Mouse (Mus musculus) hindbrain, embryonic 11.5 days (tissue): Measurements from ENCODE around the gene Ccna1. TPM values are rescaled to one million over a fixed set of nuclear protein-coding genes. Genes with fewer than 3 reads are reported as not detected.

Experiments used
- ATAC-seq: fragments of 200-750 bp; cut with Nextera tagmentation; 2 replicates; pipeline ENCODE4 v1.8.0; 2017; ENCODE audit warnings: mild to moderate bottlenecking, moderate TSS enrichment, moderate library complexity; ENCODE audit not compliant: low FRiP score
- DNase-seq: peaks from one replicate; pipeline ENCODE4 v3.0.0-alpha.2; 2015; ENCODE audit warnings: low spot score
- H3K27ac ChIP-seq: fragments of 300-500 bp; sonication (generic); 2 replicates; pipeline ENCODE4 v1.5.1; 2014; ENCODE audit warnings: mild to moderate bottlenecking, low read depth, low read length
- H3K27me3 ChIP-seq: fragments of 300-500 bp; sonication (generic); 2 replicates; pipeline ENCODE4 v1.6.1; 2014; ENCODE audit warnings: mild to moderate bottlenecking, low read length, moderate library complexity, mixed read lengths; ENCODE audit not compliant: control insufficient read depth, insufficient read depth
- H3K36me3 ChIP-seq: fragments of 300-500 bp; sonication (generic); 2 replicates; pipeline ENCODE4 v1.6.1; 2014; ENCODE audit warnings: mild to moderate bottlenecking, low read length, moderate library complexity, mixed read lengths; ENCODE audit not compliant: control insufficient read depth, insufficient read depth
- H3K4me1 ChIP-seq: fragments of 300-500 bp; sonication (generic); replicated peaks from 2 replicates; pipeline ENCODE4 v1.6.1; 2014; ENCODE audit warnings: low read length, mixed read lengths; ENCODE audit not compliant: control insufficient read depth, insufficient read depth
- H3K4me2 ChIP-seq: fragments of 300-500 bp; sonication (generic); replicated peaks from 2 replicates; pipeline ENCODE4 v1.6.1; 2014; ENCODE audit warnings: mild to moderate bottlenecking, low read depth, low read length
- H3K4me3 ChIP-seq: fragments of 300-500 bp; sonication (generic); 2 replicates; pipeline ENCODE4 v1.5.1; 2014; ENCODE audit warnings: low read depth, low read length
- H3K9ac ChIP-seq: fragments of 300-500 bp; sonication (generic); 2 replicates; pipeline ENCODE4 v1.6.1; 2014; ENCODE audit warnings: low read depth, low read length
- H3K9me3 ChIP-seq: fragments of 300-500 bp; sonication (generic); 2 replicates; pipeline ENCODE4 v1.6.1; 2016; ENCODE audit warnings: low read length; ENCODE audit not compliant: control insufficient read depth
- WGBS: fragments of 180-500 bp; shearing (Covaris S2); extraction: QIAGEN DNeasy Blood & Tissue Kit; methylation state at CpG from one replicate; pipeline ENCODE4 v1.1.7; 2014; 5-methylcytosine and 5-hydroxymethylcytosine counted together
- polyA plus RNA-seq: library from polyadenylated mRNA; unstranded; fragments of >200 nt; fragmentation: Nextera tagmentation; extraction: Ambion mirVana; gene quantifications from 2 replicates; pipeline ENCODE4 v1.2.1, GENCODE M21; 2014

Ccna1 gene
- polyA plus RNA-seq, 1 experiment from 2014 or later = 3.7 TPM

DNA sequence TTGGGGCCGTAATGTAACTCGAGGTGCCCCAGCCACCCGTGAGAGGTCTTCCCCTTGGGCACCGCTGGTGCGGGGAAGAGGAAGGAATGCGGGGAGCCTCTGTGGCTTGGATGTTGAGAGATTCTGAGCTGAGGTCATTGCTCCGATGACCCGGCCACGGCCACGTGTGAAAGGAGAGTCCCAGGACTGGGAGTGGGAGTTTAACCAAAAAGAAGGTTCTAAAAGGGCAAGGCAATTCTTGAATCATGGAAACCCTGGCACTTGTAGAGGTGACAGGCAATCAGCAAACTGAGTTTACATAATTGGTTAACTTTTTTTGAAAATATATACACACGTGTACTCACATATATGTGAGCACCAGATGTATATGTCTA is 433 bp upstream of the Ccna1 start:
- Histone ChIP-seq H3K9ac (peak overlapping the region; percentile 53; the same call in 1 of the 2 replicates), H3K36me3 (no peaks in the 10 kb centered on the region), H3K4me2 (peak overlapping the region; percentile 96), H3K9me3 (no peaks in the 10 kb centered on the region), H3K4me3 (peak overlapping the region; percentile 56), H3K27me3 (peaks cover 13% of the 10 kb centered on the region), H3K4me1 (no peaks in the 10 kb centered on the region), H3K27ac (no peak overlapping the region)
- WGBS = 4% methylated on average over 11 of the region's 11 CpGs
- no peak for DNase-seq
- ATAC-seq = no peak

- H3K27me3 ChIP-seq = peaks cover 13% of the 10 kb centered on the region
- no peaks in the 10 kb centered on the region for H3K4me1 ChIP-seq
- DNase-seq = no peak
- peak overlapping the region; percentile 96 for H3K4me2 ChIP-seq
- H3K9me3 ChIP-seq = no peaks in the 10 kb centered on the region
- no peak overlapping the region for H3K27ac ChIP-seq
- WGBS = 58% methylated on average over 6 of the region's 6 CpGs
- H3K9ac ChIP-seq = peak overlapping the region; percentile 53
- H3K4me3 ChIP-seq = no peak overlapping the region
- no peak for ATAC-seq
- no peaks in the 10 kb centered on the region for H3K36me3 ChIP-seq
Observed at GRCm38 (mm10) chr3:55054231-55054630, 1.1 kb downstream of the Ccna1 start.

GRCm38 (mm10) chr3:55044601-55045370 is 10.5 kb downstream of the Ccna1 start:
- peak; percentile 27 for DNase-seq

GRCm38 (mm10) chr3:55037608-55038007 is 17.7 kb downstream of the Ccna1 start:
- Histone ChIP-seq H3K9ac (no peak overlapping the region), H3K27ac (no peak overlapping the region), H3K9me3 (no peaks in the 10 kb centered on the region), H3K4me1 (no peaks in the 10 kb centered on the region), H3K4me2 (no peak overlapping the region), H3K36me3 (no peaks in the 10 kb centered on the region), H3K27me3 (no peaks in the 10 kb centered on the region), H3K4me3 (no peak overlapping the region)
- DNase-seq (no peak), ATAC-seq (no peak)
- 90% methylated on average over 5 of the region's 5 CpGs for WGBS

More at GRCm38 (mm10) chr3:55044601-55045370, 10.5 kb downstream of the Ccna1 start:
- 74% methylated on average over 8 of the region's 8 CpGs for WGBS
- H3K4me1 ChIP-seq = no peaks in the 10 kb centered on the region
- H3K36me3 ChIP-seq = no peaks in the 10 kb centered on the region
- H3K9me3 ChIP-seq = no peaks in the 10 kb centered on the region
- no peaks in the 10 kb centered on the region for H3K27me3 ChIP-seq
- H3K4me3 ChIP-seq = no peak overlapping the region
- ATAC-seq = no peak
- H3K9ac ChIP-seq = no peak overlapping the region
- H3K27ac ChIP-seq = no peak overlapping the region
- H3K4me2 ChIP-seq = no peak overlapping the region

DNA sequence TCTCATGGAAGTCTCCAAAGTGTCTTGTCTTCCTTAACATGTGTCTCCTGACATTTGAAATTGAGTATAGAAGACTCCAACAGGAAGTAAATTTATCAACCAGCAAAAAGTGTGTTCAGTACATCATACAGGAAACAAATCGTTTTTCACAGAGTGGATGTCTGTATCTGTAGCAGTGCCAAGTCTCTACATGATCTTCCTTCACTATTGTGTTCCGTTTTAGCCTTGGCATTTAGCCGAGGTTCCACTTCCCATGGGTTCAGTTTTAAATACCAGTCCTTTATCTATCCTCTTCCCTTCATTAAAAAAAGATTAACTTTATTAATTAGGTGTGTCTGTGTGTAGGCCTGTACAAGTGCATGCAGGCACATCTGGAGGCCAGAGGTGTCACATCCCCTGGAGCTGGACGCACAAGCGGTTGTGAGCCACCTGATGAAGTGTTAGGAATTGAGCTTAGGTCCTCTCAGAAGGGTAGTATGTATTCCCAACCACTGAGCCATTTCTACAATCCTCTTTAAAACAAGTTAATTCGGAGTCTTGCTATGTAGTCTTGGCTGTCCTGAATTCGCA is 27.9 kb downstream of the Ccna1 start:
- Histone ChIP-seq H3K36me3 (no peaks in the 10 kb centered on the region), H3K4me2 (no peak overlapping the region), H3K4me3 (no peak overlapping the region), H3K9ac (no peak overlapping the region), H3K9me3 (no peaks in the 10 kb centered on the region), H3K27me3 (no peaks in the 10 kb centered on the region), H3K4me1 (no peaks in the 10 kb centered on the region), H3K27ac (no peak overlapping the region)
- WGBS = 81% methylated on average over 7 of the region's 7 CpGs
- DNase-seq (no peak), ATAC-seq (no peak)

- no peak overlapping the region for H3K9ac ChIP-seq
- H3K4me3 ChIP-seq = no peak overlapping the region
- no peak for DNase-seq
- WGBS = 87% methylated on average over 3 of the region's 3 CpGs
- no peaks in the 10 kb centered on the region for H3K9me3 ChIP-seq
- no peak overlapping the region for H3K27ac ChIP-seq
- ATAC-seq = no peak
- no peak overlapping the region for H3K4me2 ChIP-seq
- H3K4me1 ChIP-seq = no peaks in the 10 kb centered on the region
- no peaks in the 10 kb centered on the region for H3K27me3 ChIP-seq
- no peaks in the 10 kb centered on the region for H3K36me3 ChIP-seq
Observed at GRCm38 (mm10) chr3:55025502-55025901, 29.8 kb downstream of the Ccna1 start.

DNA sequence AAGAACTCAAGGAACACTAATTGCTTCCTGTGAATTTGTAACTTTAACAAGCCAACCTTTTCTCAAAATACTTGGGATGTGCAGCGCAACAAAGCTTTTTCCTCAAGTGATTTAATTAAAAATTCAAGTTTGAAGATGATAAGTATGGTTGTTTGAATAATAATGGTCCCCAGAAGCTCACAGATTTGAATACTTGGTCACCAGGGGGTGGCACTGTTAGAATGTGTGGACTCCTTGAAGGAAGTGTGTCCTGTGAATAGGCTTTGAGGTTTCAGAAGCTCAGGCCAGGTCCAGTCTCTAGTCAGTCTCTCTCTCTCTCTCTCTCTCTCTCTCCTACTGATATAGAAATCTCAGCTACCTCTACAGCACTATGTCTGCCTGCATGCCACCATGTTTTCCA is 32.0 kb downstream of the Ccna1 start:
- H3K27me3 ChIP-seq = no peaks in the 10 kb centered on the region
- 95% methylated on average over 1 of the region's 1 CpGs for WGBS

GRCm38 (mm10) chr3:55022247-55022646 is 33.1 kb downstream of the Ccna1 start:
- H3K27ac ChIP-seq = no peak overlapping the region
- no peak overlapping the region for H3K4me3 ChIP-seq
- no peak for ATAC-seq
- H3K4me2 ChIP-seq = no peak overlapping the region
- H3K36me3 ChIP-seq = no peaks in the 10 kb centered on the region
- H3K9ac ChIP-seq = no peak overlapping the region
- H3K4me1 ChIP-seq = no peaks in the 10 kb centered on the region
- no peak for DNase-seq
- no peaks in the 10 kb centered on the region for H3K27me3 ChIP-seq
- WGBS = 79% methylated on average over 1 of the region's 1 CpGs
- no peaks in the 10 kb centered on the region for H3K9me3 ChIP-seq

More for the DNA sequence above, 32.0 kb downstream of the Ccna1 start:
- H3K9me3 ChIP-seq = no peaks in the 10 kb centered on the region
- DNase-seq (no peak), ATAC-seq (no peak)
- no peaks in the 10 kb centered on the region for H3K4me1 ChIP-seq
- no peak overlapping the region for H3K27ac ChIP-seq
- no peaks in the 10 kb centered on the region for H3K36me3 ChIP-seq
- no peak overlapping the region for H3K9ac ChIP-seq
- H3K4me2 ChIP-seq = no peak overlapping the region
- no peak overlapping the region for H3K4me3 ChIP-seq

DNA sequence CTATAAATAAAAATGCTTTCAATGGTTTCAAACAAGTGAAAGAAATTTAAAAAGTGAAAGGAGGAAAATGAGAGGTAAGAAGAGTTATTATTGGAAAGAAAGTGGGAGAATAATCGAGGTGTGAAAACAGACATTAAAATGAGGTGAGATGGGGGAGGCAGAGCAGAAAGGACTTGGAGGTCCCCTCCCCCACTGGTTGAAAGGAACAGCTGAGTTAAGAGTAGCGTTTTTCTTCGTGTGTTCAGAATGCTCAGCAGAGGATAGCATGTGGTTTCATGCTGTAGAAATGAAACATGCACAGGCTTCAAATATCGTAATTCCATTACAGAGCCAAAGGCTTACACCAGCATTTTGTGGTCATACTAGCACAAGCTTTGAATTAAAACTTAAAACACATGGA is 42.8 kb downstream of the Ccna1 start:
- no peak overlapping the region for H3K4me3 ChIP-seq
- no peaks in the 10 kb centered on the region for H3K27me3 ChIP-seq
- no peak for DNase-seq
- no peak for ATAC-seq
- H3K9ac ChIP-seq = no peak overlapping the region
- no peaks in the 10 kb centered on the region for H3K9me3 ChIP-seq
- no peak overlapping the region for H3K27ac ChIP-seq
- WGBS = 77% methylated on average over 4 of the region's 4 CpGs
- H3K4me1 ChIP-seq = no peaks in the 10 kb centered on the region
- no peaks in the 10 kb centered on the region for H3K36me3 ChIP-seq
- no peak overlapping the region for H3K4me2 ChIP-seq
